Mouse (Mus musculus) lung, embryonic 16.5 days (tissue): ENCODE data around the gene Ddx21. TPM values are rescaled to one million over a fixed set of nuclear protein-coding genes. Genes with fewer than 3 reads are reported as not detected.
"Not testable (repeated sequence)": the region's sequence is repeated elsewhere in the genome, so short reads cannot be mapped to it uniquely, and the experiment has no call there.

Experiments used
- ATAC-seq: fragments of 200-750 bp; cut with Nextera tagmentation; 2 replicates; pipeline ENCODE4 v1.8.0; 2017; ENCODE audit warnings: low read depth, mild to moderate bottlenecking, moderate library complexity
- H3K27ac ChIP-seq: fragments of 300-500 bp; sonication (generic); 2 replicates; pipeline ENCODE4 v1.5.1; 2014; ENCODE audit warnings: mild to moderate bottlenecking, control low read depth, low read length
- H3K27me3 ChIP-seq: fragments of 300-500 bp; sonication (generic); 2 replicates; pipeline ENCODE4 v1.6.1; 2014; ENCODE audit warnings: low read depth, low read length, mixed read lengths; ENCODE audit not compliant: control insufficient read depth, insufficient read depth
- H3K36me3 ChIP-seq: fragments of 300-500 bp; sonication (generic); 2 replicates; pipeline ENCODE4 v1.6.1; 2014; ENCODE audit warnings: low read length; ENCODE audit not compliant: control insufficient read depth, insufficient read depth
- H3K4me1 ChIP-seq: fragments of 300-500 bp; sonication (generic); replicated peaks from 2 replicates; pipeline ENCODE4 v1.6.1; 2014; ENCODE audit warnings: low read length, mixed read lengths; ENCODE audit not compliant: control insufficient read depth, insufficient read depth
- H3K4me2 ChIP-seq: fragments of 300-500 bp; sonication (generic); 2 replicates; pipeline ENCODE4 v1.6.1; 2014; ENCODE audit warnings: low read depth, low read length, control low read depth
- H3K4me3 ChIP-seq: fragments of 300-500 bp; sonication (generic); 2 replicates; pipeline ENCODE4 v1.5.1; 2014; ENCODE audit warnings: mild to moderate bottlenecking, low read length, control low read depth
- H3K9ac ChIP-seq: fragments of 300-500 bp; sonication (generic); 2 replicates; pipeline ENCODE4 v1.6.1; 2014; ENCODE audit warnings: low read length, control low read depth
- H3K9me3 ChIP-seq: fragments of 300-500 bp; sonication (generic); 2 replicates; pipeline ENCODE4 v1.6.1; 2016; ENCODE audit warnings: low read length; ENCODE audit not compliant: control insufficient read depth
- WGBS: fragments of 180-500 bp; shearing (Covaris S2); extraction: QIAGEN DNeasy Blood & Tissue Kit; methylation state at CpG from one replicate; pipeline ENCODE4 v1.1.7; 2014; 5-methylcytosine and 5-hydroxymethylcytosine counted together
- polyA plus RNA-seq: library from polyadenylated mRNA; unstranded; fragments of >200 nt; fragmentation: Nextera tagmentation; extraction: Ambion mirVana; gene quantifications from 2 replicates; pipeline ENCODE4 v1.2.1, GENCODE M21; 2015

The Ddx21 gene
- polyA plus RNA-seq, 1 experiment from 2014 or later, result 17.4 TPM

DNA sequence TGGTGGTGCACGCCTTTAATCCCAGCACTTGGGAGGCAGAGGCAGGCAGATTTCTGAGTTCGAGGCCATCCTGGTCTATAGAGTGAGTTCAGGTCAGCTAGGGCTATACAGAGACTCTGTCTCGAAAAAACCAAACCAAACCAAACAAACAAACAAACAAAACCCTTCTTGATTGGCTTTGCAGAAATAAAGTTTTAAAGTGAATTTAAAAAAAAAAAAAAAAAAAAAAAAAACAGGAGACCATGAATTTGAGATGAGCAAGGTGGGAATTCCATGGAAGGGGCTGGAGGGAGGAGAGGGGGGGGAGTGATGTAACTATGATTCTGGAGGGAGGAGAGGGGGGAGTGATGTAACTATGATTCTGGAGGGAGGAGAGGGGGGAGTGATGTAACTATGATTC, 2.8 kb downstream of the Ddx21 start:
- not testable (repeated sequence) for ATAC-seq, H3K4me2 ChIP-seq, H3K9ac ChIP-seq, H3K4me1 ChIP-seq, H3K4me3 ChIP-seq, H3K9me3 ChIP-seq, H3K27me3 ChIP-seq, H3K27ac ChIP-seq
- WGBS, result 92% methylated on average over 3 of the region's 3 CpGs
- H3K36me3 ChIP-seq, result peaks cover 13% of the 10 kb centered on the region; the same call in 1 of the 2 replicates

DNA sequence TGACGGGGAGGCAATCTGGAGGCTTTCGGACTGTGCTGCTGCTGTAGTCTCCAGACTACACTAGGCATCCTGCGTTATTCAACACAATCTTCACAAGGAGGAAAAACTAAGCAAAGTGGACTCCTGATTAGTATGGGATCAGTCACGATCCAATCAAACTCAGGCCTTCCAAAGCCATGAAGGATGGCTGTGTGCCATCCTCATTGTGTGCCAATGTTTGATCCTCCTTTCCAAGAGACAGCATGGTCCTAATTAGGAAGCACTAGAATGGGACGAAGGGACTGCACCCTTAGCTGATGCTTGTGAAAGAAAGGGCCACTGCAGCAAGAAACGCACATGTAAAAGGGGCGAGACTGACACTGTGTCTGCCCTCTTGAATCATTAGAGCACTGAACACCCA, 9.6 kb downstream of the Ddx21 start:
- Histone ChIP-seq H3K9ac (no peak overlapping the region), H3K27ac (no peak overlapping the region), H3K4me2 (no peak overlapping the region), H3K9me3 (no peaks in the 10 kb centered on the region), H3K27me3 (no peaks in the 10 kb centered on the region), H3K4me3 (no peak overlapping the region), H3K36me3 (peaks cover 41% of the 10 kb centered on the region), H3K4me1 (no peaks in the 10 kb centered on the region)
- no peak for ATAC-seq
- 85% methylated on average over 7 of the region's 7 CpGs for WGBS

DNA sequence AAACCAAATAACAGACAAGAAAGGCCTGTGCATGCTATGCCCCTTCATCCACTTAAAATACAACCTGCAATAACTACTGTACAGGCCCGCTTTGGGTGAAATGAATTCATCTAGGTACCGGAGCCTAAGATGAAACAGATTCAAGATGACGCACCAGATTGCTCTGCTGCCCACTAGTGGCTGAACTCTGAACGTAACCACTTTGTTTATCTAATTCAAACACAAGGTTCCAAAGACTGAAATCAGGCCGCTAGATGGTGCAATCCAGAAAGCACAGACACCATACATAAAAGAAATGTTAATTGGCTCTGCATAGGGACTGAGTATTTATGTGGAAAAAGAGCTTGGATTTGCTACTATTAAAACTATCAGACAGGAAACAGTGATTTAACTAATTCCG, 11.9 kb downstream of the Ddx21 start:
- H3K27ac ChIP-seq, result no peak overlapping the region
- H3K4me3 ChIP-seq, result no peak overlapping the region
- H3K4me1 ChIP-seq, result no peaks in the 10 kb centered on the region
- no peaks in the 10 kb centered on the region for H3K27me3 ChIP-seq
- no peak overlapping the region for H3K4me2 ChIP-seq
- peaks cover 44% of the 10 kb centered on the region for H3K36me3 ChIP-seq
- no peak overlapping the region for H3K9ac ChIP-seq
- H3K9me3 ChIP-seq, result no peaks in the 10 kb centered on the region
- ATAC-seq, result peak; percentile 72
- WGBS, result 30% methylated on average over 6 of the region's 6 CpGs

DNA sequence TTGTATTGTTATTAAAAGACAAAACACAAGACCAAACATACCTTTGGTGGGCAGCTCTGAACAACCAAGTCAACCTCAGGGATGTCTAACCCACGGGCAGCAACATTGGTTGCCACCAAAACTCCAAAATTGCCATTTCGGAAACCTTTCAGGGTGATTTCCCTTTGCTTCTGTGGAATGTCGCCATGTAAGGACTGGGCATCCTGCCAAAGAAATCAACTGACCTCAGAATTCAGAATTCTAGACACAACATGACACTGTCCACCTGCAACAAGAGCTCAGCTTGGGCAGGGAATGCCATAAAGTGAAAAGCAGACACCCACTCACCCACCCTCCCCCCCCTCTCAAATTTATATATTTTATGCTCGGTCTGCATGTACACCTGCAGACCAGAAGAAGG, 13.5 kb downstream of the Ddx21 start:
- WGBS, result 64% methylated on average over 4 of the region's 4 CpGs
- Histone ChIP-seq H3K4me1 (no peaks in the 10 kb centered on the region), H3K9me3 (no peaks in the 10 kb centered on the region), H3K9ac (no peak overlapping the region), H3K36me3 (peaks cover 52% of the 10 kb centered on the region), H3K27me3 (no peaks in the 10 kb centered on the region), H3K4me3 (no peak overlapping the region), H3K27ac (no peak overlapping the region), H3K4me2 (no peak overlapping the region)
- no peak for ATAC-seq

DNA sequence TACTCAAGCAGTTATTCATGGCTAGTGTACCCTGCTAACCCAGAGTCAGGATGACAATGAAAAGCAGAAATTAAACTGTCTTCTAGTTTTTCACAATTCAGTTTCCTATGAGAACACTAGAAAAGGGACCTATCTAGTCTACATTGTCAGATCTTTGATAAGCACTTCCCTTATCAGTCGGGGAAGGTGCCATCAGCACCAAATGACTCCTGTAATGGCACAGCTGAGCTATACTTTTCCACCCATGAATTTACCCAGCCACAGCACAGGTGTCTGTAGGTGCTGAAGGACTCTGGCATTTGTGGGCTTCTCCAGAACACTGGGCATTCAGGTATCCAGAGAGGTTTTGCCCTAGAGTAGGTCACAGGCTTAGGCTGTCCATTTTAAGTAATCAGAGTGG, 18.8 kb downstream of the Ddx21 start:
- H3K4me3 ChIP-seq, result no peak overlapping the region
- H3K4me1 ChIP-seq, result no peaks in the 10 kb centered on the region
- no peak overlapping the region for H3K27ac ChIP-seq
- H3K9me3 ChIP-seq, result no peaks in the 10 kb centered on the region
- 79% methylated on average over 1 of the region's 1 CpGs for WGBS
- no peak overlapping the region for H3K4me2 ChIP-seq
- H3K27me3 ChIP-seq, result no peaks in the 10 kb centered on the region
- no peak for ATAC-seq
- H3K36me3 ChIP-seq, result peaks cover 43% of the 10 kb centered on the region
- no peak overlapping the region for H3K9ac ChIP-seq

DNA sequence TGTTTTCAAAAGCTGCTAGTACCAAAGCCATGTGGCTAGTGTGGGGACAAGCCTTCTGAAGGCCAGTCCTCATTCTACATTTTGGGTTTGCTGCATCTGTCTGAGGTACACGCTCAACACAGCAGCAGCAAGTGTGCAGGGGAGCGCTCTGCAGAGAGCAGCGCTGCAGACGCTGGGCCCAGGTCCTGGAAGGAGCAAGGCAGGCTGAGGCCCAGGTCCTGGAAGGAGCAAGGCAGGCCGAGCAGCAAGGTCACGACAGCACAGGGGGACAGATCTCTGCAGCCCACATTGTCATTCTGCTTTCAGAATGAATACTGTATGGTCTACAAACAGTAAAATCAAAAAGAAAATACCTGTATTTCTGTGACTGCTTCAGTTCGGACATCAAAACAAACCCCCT, 19.4 kb downstream of the Ddx21 start:
- H3K27me3 ChIP-seq, result no peaks in the 10 kb centered on the region
- ATAC-seq, result no peak
- H3K4me3 ChIP-seq, result no peak overlapping the region
- WGBS, result 77% methylated on average over 7 of the region's 7 CpGs
- no peak overlapping the region for H3K27ac ChIP-seq
- H3K9ac ChIP-seq, result no peak overlapping the region
- peaks cover 37% of the 10 kb centered on the region for H3K36me3 ChIP-seq
- 0 out of 2 replicates have a peak, but pooled peaks cover under 1% of the 10 kb centered on the region for H3K4me1 ChIP-seq
- H3K9me3 ChIP-seq, result no peaks in the 10 kb centered on the region
- H3K4me2 ChIP-seq, result no peak overlapping the region

DNA sequence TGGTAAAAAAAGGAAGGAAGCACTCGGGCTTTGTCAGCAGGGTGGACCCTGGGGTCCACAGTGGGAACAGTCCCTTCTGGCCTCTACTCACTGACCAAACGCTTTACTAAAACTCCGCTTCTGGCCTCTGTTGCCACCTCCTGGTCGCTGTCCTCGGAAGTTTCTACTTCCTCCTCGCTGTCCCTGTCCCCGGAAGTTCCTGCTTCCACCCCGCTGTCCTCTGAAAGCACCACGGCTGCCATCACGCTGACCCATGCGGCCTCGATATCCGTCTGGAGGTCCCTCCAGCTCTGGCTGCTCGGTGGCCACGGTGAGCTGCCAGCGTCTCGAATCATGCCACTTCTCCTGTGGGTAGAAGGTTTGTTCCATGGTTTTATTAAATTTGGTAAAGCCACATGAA, 19.8 kb downstream of the Ddx21 start:
- H3K4me2 ChIP-seq, result no peak overlapping the region

DNA sequence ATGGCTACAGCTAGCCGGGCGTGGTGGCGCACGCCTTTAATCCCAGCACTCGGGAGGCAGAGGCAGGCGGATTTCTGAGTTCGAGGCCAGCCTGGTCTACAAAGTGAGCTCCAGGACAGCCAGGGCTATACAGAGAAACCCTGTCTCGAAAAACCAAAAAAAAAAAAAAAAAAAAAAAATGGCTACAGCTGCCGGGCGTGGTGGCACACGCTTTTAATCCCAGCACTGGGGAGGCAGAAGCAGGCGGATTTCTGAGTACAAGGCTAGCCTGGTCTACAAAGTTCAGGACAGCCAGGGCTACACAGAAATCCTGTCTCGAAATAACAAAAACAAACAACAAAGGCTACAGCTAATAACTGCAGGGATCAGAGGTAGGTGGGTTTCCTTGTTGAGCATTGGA, 23.0 kb downstream of the Ddx21 start:
- not testable (repeated sequence) for H3K4me2 ChIP-seq, H3K4me3 ChIP-seq, H3K27me3 ChIP-seq, ATAC-seq, H3K9me3 ChIP-seq, H3K27ac ChIP-seq, H3K9ac ChIP-seq
- peaks cover 14% of the 10 kb centered on the region for H3K4me1 ChIP-seq
- WGBS, result 85% methylated on average over 10 of the region's 13 CpGs
- peaks cover 27% of the 10 kb centered on the region for H3K36me3 ChIP-seq

More for the DNA sequence above, 19.8 kb downstream of the Ddx21 start:
- Histone ChIP-seq H3K9me3 (no peaks in the 10 kb centered on the region), H3K4me3 (no peak overlapping the region), H3K36me3 (peaks cover 34% of the 10 kb centered on the region), H3K27me3 (no peaks in the 10 kb centered on the region), H3K4me1 (peaks cover 5% of the 10 kb centered on the region; the same call in 1 of the 2 replicates), H3K27ac (no peak overlapping the region), H3K9ac (no peak overlapping the region)
- 89% methylated on average over 17 of the region's 17 CpGs for WGBS
- ATAC-seq, result no peak

DNA sequence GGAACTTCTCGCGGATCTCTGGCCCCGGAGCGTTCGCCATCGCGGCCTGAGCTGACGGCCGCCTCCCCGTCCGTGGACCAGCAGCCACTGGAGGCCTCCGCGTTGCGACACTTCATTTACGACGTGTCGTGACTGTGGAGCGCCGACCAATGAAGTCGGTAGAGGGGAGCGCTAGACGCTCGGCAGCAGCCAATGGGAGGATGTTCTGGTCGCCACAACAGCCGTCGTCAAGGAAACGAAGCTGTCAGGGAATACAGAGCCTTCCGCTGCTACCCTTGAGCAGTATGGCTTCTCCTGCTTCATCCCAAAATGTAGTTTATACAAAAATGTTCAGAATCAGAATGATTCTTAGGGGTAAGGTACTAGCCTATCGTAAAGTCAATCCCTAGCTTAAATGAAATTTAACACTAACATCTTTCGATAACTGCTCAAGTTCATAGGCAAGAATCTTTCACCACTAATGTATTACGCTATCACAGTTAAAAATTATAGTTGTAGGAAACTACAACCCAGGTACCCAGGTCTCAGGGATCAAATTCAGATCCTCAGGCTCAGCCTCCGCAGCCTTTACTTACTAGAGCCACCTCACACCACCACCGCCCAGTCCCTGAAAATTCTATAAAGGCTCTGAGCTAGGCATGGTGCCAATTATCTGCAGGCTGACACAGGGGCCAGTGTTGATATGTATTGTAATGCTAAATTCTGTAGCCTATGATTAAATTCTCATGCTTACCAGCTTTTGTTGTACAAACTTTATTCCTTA, 23.6 kb downstream of the Ddx21 start, which contains the start of gene Kif1bp:
Kif1bp (minus strand) TSS at position 120 of the 763 bp plus-strand sequence.
- no peaks in the 10 kb centered on the region for H3K27me3 ChIP-seq
- peak within 1 kb of the TSS; percentile 80 for H3K4me3 ChIP-seq
- no peaks in the 10 kb centered on the region for H3K9me3 ChIP-seq
- WGBS, result 4% methylated on average over 33 of the region's 33 CpGs
- peaks cover 21% of the 10 kb centered on the region for H3K36me3 ChIP-seq
- peak within 1 kb of the TSS; percentile 45 for H3K27ac ChIP-seq
- H3K4me1 ChIP-seq, result peaks cover 14% of the 10 kb centered on the region
- H3K9ac ChIP-seq, result peak within 1 kb of the TSS; percentile 78
- H3K4me2 ChIP-seq, result peak within 1 kb of the TSS; percentile 77
- ATAC-seq, result peak; percentile 100
